8 mouse cellular contexts compared by ENCODE assay signal in genomic region chr5:142961881-142962443, GRCm38 (mm10). TPM values are rescaled to one million over a fixed set of nuclear protein-coding genes. Genes with fewer than 3 reads are reported as not detected.
A peak's percentile ranks its signal among the peaks of the same experiment; 100 is the strongest.
DNase-seq lines count a peak whose midpoint lies in the region; ATAC-seq and TF ChIP-seq lines count a peak whose summit lies in the region.

No protein-coding gene starts in this region.

- TF ChIP-seq CTCF in kidney, postnatal 0 days (IDR thresholded peaks at IDR 0.05; ENCODE audit: low read depth), result no peak
- TF ChIP-seq CTCF in lung, embryonic 14.5 days (IDR thresholded peaks at IDR 0.05; ENCODE audit: low read depth), result no peak

- peak overlapping the region; percentile 96 for H3K4me2 ChIP-seq in embryonic facial prominence, embryonic 12.5 days (replicated peaks)
- H3K4me2 ChIP-seq in heart, embryonic 13.5 days, result peak overlapping the region; percentile 81
- peak overlapping the region; percentile 82 for H3K4me2 ChIP-seq in kidney, postnatal 0 days (ENCODE audit: low read length)
- peak overlapping the region; percentile 89 for H3K4me2 ChIP-seq in lung, embryonic 14.5 days

- H3K27ac ChIP-seq in embryonic facial prominence, embryonic 12.5 days, result peak overlapping the region; percentile 98
- peak overlapping the region; percentile 88 for H3K27ac ChIP-seq in heart, embryonic 13.5 days (replicated peaks)
- peak overlapping the region; percentile 95 for H3K27ac ChIP-seq in kidney, postnatal 0 days
- H3K27ac ChIP-seq in lung, embryonic 14.5 days (ENCODE audit: low read depth), result peak overlapping the region; percentile 99

- H3K4me3 ChIP-seq in embryonic facial prominence, embryonic 12.5 days, result peak overlapping the region; percentile 100
- H3K4me3 ChIP-seq in heart, embryonic 13.5 days, result peak overlapping the region; percentile 70
- peak overlapping the region; percentile 76 for H3K4me3 ChIP-seq in kidney, postnatal 0 days (replicated peaks; ENCODE audit: low read depth, low read length)
- peak overlapping the region; percentile 69 for H3K4me3 ChIP-seq in lung, embryonic 14.5 days (ENCODE audit: low read depth, low read length)

- peaks cover 35% of the 10 kb centered on the region for H3K4me1 ChIP-seq in embryonic facial prominence, embryonic 12.5 days
- peaks cover 45% of the 10 kb centered on the region for H3K4me1 ChIP-seq in heart, embryonic 13.5 days
- peaks cover 18% of the 10 kb centered on the region for H3K4me1 ChIP-seq in kidney, postnatal 0 days (replicated peaks; ENCODE audit: insufficient read depth, low read length)
- peaks cover 8% of the 10 kb centered on the region; the same call in 1 of the 2 replicates for H3K4me1 ChIP-seq in lung, embryonic 14.5 days (ENCODE audit: insufficient read depth)

- peak overlapping the region; percentile 100 for H3K9ac ChIP-seq in embryonic facial prominence, embryonic 12.5 days
- peak overlapping the region; percentile 95 for H3K9ac ChIP-seq in heart, embryonic 13.5 days
- H3K9ac ChIP-seq in kidney, postnatal 0 days (ENCODE audit: low read depth, low read length), result peak overlapping the region; percentile 86
- H3K9ac ChIP-seq in lung, embryonic 14.5 days, result peak overlapping the region; percentile 96

- WGBS in embryonic facial prominence, embryonic 12.5 days, result under 1% methylated on average over 43 of the region's 43 CpGs
- WGBS in heart, embryonic 13.5 days, result under 1% methylated on average over 43 of the region's 43 CpGs
- WGBS in kidney, postnatal 0 days, result 5% methylated on average over 43 of the region's 43 CpGs
- WGBS in lung, embryonic 14.5 days, result under 1% methylated on average over 43 of the region's 43 CpGs

- no peaks in the 10 kb centered on the region for H3K27me3 ChIP-seq in embryonic facial prominence, embryonic 12.5 days
- H3K27me3 ChIP-seq in heart, embryonic 13.5 days (replicated peaks), result peaks cover 14% of the 10 kb centered on the region; the same call in 1 of the 2 replicates
- no peaks in the 10 kb centered on the region for H3K27me3 ChIP-seq in kidney, postnatal 0 days (ENCODE audit: insufficient read depth, low read length)
- H3K27me3 ChIP-seq in lung, embryonic 14.5 days (ENCODE audit: insufficient read depth, low read length), result no peaks in the 10 kb centered on the region

- DNase-seq in left cerebral cortex, adult 18-20 months (ENCODE audit: low spot score in 2 of 2), result peak; percentile 38
- no peak for DNase-seq in left cerebral cortex, adult 11 months (ENCODE audit: low spot score)
- peak; percentile 94 for DNase-seq in kidney, postnatal 0 days (ENCODE audit: low spot score)
- peak; percentile 95 for DNase-seq in lung, embryonic 14.5 days
- peak; percentile 92 for DNase-seq in retina, embryonic 14.5 days (ENCODE audit: low spot score)
- DNase-seq in spleen, postnatal 10 days (ENCODE audit: low spot score in 2 of 2), result no peak

- peaks cover 12% of the 10 kb centered on the region for H3K36me3 ChIP-seq in embryonic facial prominence, embryonic 12.5 days
- H3K36me3 ChIP-seq in heart, embryonic 13.5 days, result peaks cover 17% of the 10 kb centered on the region
- peaks cover 3% of the 10 kb centered on the region; the same call in 1 of the 2 replicates for H3K36me3 ChIP-seq in kidney, postnatal 0 days (ENCODE audit: insufficient read depth, low read length)
- peaks cover 8% of the 10 kb centered on the region for H3K36me3 ChIP-seq in lung, embryonic 14.5 days (ENCODE audit: insufficient read depth)

- H3K9me3 ChIP-seq in embryonic facial prominence, embryonic 12.5 days, result no peaks in the 10 kb centered on the region
- H3K9me3 ChIP-seq in heart, embryonic 13.5 days, result no peaks in the 10 kb centered on the region
- H3K9me3 ChIP-seq in kidney, postnatal 0 days (replicated peaks; ENCODE audit: low read length), result no peaks in the 10 kb centered on the region
- H3K9me3 ChIP-seq in lung, embryonic 14.5 days (ENCODE audit: low read depth, low read length), result no peaks in the 10 kb centered on the region

- peak; percentile 52 for ATAC-seq in embryonic facial prominence, embryonic 12.5 days (ENCODE audit: insufficient number of reproducible peaks, insufficient read depth, low FRiP score, low TSS enrichment)
- peak; percentile 27; the same call in 1 of the 2 replicates for ATAC-seq in heart, embryonic 13.5 days (ENCODE audit: extremely low read depth, insufficient number of reproducible peaks, low FRiP score, low TSS enrichment)
- peak; percentile 61 for ATAC-seq in kidney, postnatal 0 days (replicated peaks; ENCODE audit: low FRiP score, low read depth)
- peak; percentile 81 for ATAC-seq in lung, embryonic 14.5 days (ENCODE audit: insufficient read depth)

RNA-seq across cellular contexts. Expression of gene Fscn1, which starts 1.8 kb away (rescaled TPM):
- 100 to 1,000 TPM; 280 to 311 TPM for total RNA-seq in left cerebral cortex, adult 18-20 months (2021)
- polyA plus RNA-seq in embryonic facial prominence, embryonic 12.5 days (2016; fragmentation: Nextera tagmentation; extraction: Ambion mirVana), result 506 and 520 TPM in 2 replicates
- polyA plus RNA-seq in heart, embryonic 13.5 days (2015; fragmentation: Nextera tagmentation; extraction: Ambion mirVana), result 135 and 155 TPM in 2 replicates
- polyA plus RNA-seq in kidney, postnatal 0 days (2015; fragmentation: Nextera tagmentation; extraction: Ambion mirVana), result 175 and 205 TPM in 2 replicates
- 331 and 347 TPM in 2 replicates for polyA plus RNA-seq in lung, embryonic 14.5 days (2014; fragmentation: Nextera tagmentation; extraction: Ambion mirVana)

RNA-seq across cellular contexts. Expression of gene Actb, which starts 55.4 kb away (rescaled TPM):
- total RNA-seq in left cerebral cortex, adult 18-20 months (2021), result 1,000 to 10,000 TPM; 2,346 to 2,379 TPM
- 13,963 and 14,730 TPM in 2 replicates for polyA plus RNA-seq in embryonic facial prominence, embryonic 12.5 days (2016; fragmentation: Nextera tagmentation; extraction: Ambion mirVana)
- 6,383 and 6,386 TPM in 2 replicates for polyA plus RNA-seq in heart, embryonic 13.5 days (2015; fragmentation: Nextera tagmentation; extraction: Ambion mirVana)
- 14,836 and 15,514 TPM in 2 replicates for polyA plus RNA-seq in kidney, postnatal 0 days (2015; fragmentation: Nextera tagmentation; extraction: Ambion mirVana)
- polyA plus RNA-seq in lung, embryonic 14.5 days (2014; fragmentation: Nextera tagmentation; extraction: Ambion mirVana), result 16,801 and 17,929 TPM in 2 replicates

Comparison
In these comparisons a context has a peak if more than half of its experiments do, and no peak if none do; other contexts are left out.
1. DNase-seq: peak in left cerebral cortex, adult 18-20 months (2 of 2), kidney, postnatal 0 days (single experiment), lung, embryonic 14.5 days (single experiment) and retina, embryonic 14.5 days (single experiment); none in left cerebral cortex, adult 11 months (single experiment) and spleen, postnatal 10 days (0 of 2).
2. ATAC-seq: peak in every context shown above with its lines; median percentile 81 in lung, embryonic 14.5 days; 61 in kidney, postnatal 0 days; 52 in embryonic facial prominence, embryonic 12.5 days; 27 in heart, embryonic 13.5 days.
3. Peak in every context shown above with its lines, with median percentiles within 50 percentile points of each other: H3K27ac ChIP-seq, H3K4me2 ChIP-seq, H3K4me3 ChIP-seq and H3K9ac ChIP-seq.